Mouse (Mus musculus): ENCODE results near the gene Nsmce1. TPM values are rescaled to one million over a fixed set of nuclear protein-coding genes. Genes with fewer than 3 reads are reported as not detected.

The Nsmce1 gene
- 30.8 and 32.5 TPM in 2 replicates for polyA plus RNA-seq (2012; rRNA removed)

DNA sequence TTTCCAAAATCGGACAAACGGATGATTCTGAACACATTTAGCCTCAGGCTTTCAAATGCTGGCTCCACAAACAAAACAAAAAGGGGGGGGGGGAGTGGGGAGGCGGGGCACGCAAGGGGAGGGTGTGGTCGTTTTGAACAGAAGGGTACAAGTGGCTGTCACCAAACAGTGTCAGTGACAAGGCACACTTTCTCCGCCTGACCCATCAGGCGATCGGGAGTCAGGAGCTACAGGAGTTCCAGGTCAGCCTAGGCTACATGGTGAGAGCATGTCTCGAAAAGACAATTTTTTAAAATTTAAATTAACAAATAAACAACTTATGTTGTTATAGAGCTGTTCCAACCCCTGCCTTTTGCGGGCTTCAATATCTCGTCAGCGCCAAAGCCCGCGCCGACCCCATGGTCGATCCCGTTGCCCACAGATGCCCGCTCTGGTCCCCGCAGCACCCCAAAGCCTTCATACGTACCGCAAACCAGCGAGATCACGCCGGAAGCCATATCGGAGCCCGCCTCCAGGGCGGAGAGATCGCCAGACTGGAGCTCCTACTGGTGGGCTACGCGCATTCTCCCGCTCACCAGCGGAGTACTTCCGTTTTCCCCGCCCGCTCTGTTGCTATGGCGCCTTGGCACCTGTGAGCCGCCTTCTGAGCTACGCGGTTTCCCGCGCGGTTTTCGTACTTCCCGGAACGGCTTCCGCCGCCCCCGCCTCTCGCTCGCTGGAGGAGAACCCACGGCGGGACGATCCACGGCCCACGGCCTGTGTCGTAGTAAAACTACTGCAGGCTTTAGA lies at the start of gene Nsmce1:
TSS of gene Nsmce1 (minus strand) at position 650 of the 789 bp plus-strand sequence.

DNA sequence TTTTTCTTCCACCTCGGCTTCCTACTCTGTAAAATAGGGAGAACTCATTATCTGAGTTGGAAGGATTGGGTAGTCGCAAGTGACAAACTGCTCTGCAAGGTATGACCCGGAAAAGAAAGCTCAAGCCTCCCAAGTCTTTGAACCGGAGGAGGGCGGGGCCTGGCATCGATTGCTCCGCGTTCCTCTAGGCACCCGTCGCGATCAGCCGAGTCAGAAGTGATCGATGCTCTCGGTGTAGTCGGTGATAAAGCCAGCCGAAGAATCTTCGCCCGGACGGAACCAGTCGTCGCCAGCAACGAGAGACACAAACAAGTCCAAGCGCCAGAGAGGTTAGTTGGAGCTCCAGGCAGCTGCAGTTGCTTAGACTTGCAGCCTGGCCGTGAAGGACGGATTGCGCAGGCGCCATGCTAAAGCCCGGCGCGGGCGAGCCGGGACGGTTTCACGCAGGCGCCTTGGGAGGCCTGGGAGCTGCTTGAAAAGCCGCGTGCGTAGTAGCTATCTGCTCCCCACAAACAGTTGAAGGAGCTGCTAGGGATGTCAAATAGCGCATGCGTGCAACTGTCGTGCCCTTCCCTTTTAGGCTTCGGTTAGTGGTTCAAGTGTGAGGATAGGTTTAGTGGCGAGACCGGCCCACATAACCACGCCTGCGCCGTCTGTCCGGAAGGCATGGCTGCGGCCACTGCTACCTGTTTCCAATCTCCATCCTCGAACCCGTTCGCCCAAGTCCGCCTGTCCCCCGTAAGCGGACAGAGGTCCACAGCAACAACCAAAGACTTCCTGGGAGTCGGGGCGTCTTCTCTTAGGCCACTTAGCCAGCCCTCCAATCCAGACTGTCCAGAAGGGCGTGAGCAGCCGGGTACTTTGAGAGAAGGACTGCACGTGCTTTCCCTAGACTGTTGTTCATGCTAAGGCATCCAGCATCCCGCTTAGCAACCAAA lies 46.7 kb downstream of the Nsmce1 start, which contains the start of gene Kdm8:
TSS of gene Kdm8 (plus strand) at position 213 of the 938 bp plus-strand sequence.

Other genes starting within 250 kb of the Nsmce1 start
- gene Kdm8, start 46.9 kb downstream of the Nsmce1 start, polyA plus RNA-seq (2012; rRNA removed), result 3.6 and 4.1 TPM in 2 replicates
- gene Il4ra, start 60.5 kb upstream of the Nsmce1 start, polyA plus RNA-seq (2012; rRNA removed), result 8.9 and 11.2 TPM in 2 replicates
- 2.2 and 2.4 TPM in 2 replicates for gene Il21r, start 111.8 kb upstream of the Nsmce1 start, polyA plus RNA-seq (2012; rRNA removed)
- 7.4 and 9.6 TPM in 2 replicates for gene Gtf3c1, start 216.2 kb upstream of the Nsmce1 start, polyA plus RNA-seq (2012; rRNA removed)
- gene D430042O09Rik, start 216.3 kb upstream of the Nsmce1 start, polyA plus RNA-seq (2012; rRNA removed), result 3.6 and 3.9 TPM in 2 replicates